Mouse (Mus musculus): ENCODE measurements at regions not wholly inside any gene's neighbourhood (a gene's known extent, or its start where the extent isn't known, plus 50 kb on each side); places are given as distances from the start of the nearest gene placed in this dataset.

- TF ChIP-seq POLR2A (IDR thresholded peaks at IDR 0.05; ENCODE audit: low read depth, low read length) (no peak), CTCF (IDR thresholded peaks at IDR 0.05; ENCODE audit: extremely low read depth, insufficient read length, insufficient replicate concordance, low read depth, low read length) (no peak)
Measured at GRCm38 (mm10) chr15:88288696-88289095, 311.4 kb upstream of the Zdhhc25 start.

Data from small intestine, adult 2 months (tissue).